Mouse (Mus musculus) stomach, embryonic 14.5 days (tissue): ENCODE data around the gene Tcf25. TPM values are rescaled to one million over a fixed set of nuclear protein-coding genes. Genes with fewer than 3 reads are reported as not detected.
"Not testable (repeated sequence)": the region's sequence is repeated elsewhere in the genome, so short reads cannot be mapped to it uniquely, and the experiment has no call there.

ENCODE experiments used
- ATAC-seq: fragments of 200-750 bp; cut with Nextera tagmentation; 2 replicates; pipeline ENCODE4 v1.8.0; 2017; ENCODE audit warnings: low read depth, moderate TSS enrichment; ENCODE audit not compliant: insufficient number of reproducible peaks, insufficient read depth, low FRiP score
- H3K27ac ChIP-seq: fragments of 300-500 bp; sonication (generic); 2 replicates; pipeline ENCODE4 v1.5.1; 2014; ENCODE audit warnings: mild to moderate bottlenecking, low read length, moderate library complexity, mixed read lengths
- H3K27me3 ChIP-seq: fragments of 300-500 bp; sonication (generic); 2 replicates; pipeline ENCODE4 v1.6.1; 2014; ENCODE audit warnings: low read length, control low read depth, mixed read lengths; ENCODE audit not compliant: control insufficient read depth, insufficient read depth
- H3K36me3 ChIP-seq: fragments of 300-500 bp; sonication (generic); 2 replicates; pipeline ENCODE4 v1.6.1; 2014; ENCODE audit warnings: mild to moderate bottlenecking, control low read depth, low read length, moderate library complexity, mixed read lengths; ENCODE audit not compliant: control insufficient read depth, insufficient read depth
- H3K4me1 ChIP-seq: fragments of 300-500 bp; sonication (generic); 2 replicates; pipeline ENCODE4 v1.6.1; 2014; ENCODE audit warnings: low read length, control low read depth, mixed read lengths; ENCODE audit not compliant: control insufficient read depth, insufficient read depth
- H3K4me2 ChIP-seq: fragments of 300-500 bp; sonication (generic); replicated peaks from 2 replicates; pipeline ENCODE4 v1.6.1; 2014; ENCODE audit warnings: low read depth, low read length, control low read depth
- H3K4me3 ChIP-seq: fragments of 300-500 bp; sonication (generic); 2 replicates; pipeline ENCODE4 v1.5.1; 2014; ENCODE audit warnings: low read depth, low read length, control low read depth
- H3K9ac ChIP-seq: fragments of 300-500 bp; sonication (generic); replicated peaks from 2 replicates; pipeline ENCODE4 v1.6.1; 2014; ENCODE audit warnings: low read depth, mild to moderate bottlenecking, control low read depth, low read length, moderate library complexity, mixed read lengths
- H3K9me3 ChIP-seq: fragments of 300-500 bp; sonication (generic); 2 replicates; pipeline ENCODE4 v1.6.1; 2016; ENCODE audit warnings: low read depth, low read length, control low read depth; ENCODE audit not compliant: control insufficient read depth
- WGBS: fragments of 180-500 bp; shearing (Covaris S2); extraction: QIAGEN DNeasy Blood & Tissue Kit; methylation state at CpG from one replicate; pipeline ENCODE4 v1.1.7; 2014; 5-methylcytosine and 5-hydroxymethylcytosine counted together
- polyA plus RNA-seq: library from polyadenylated mRNA; unstranded; fragments of >200 nt; fragmentation: Nextera tagmentation; extraction: Ambion mirVana; gene quantifications from 2 replicates; pipeline ENCODE4 v1.2.1, GENCODE M21; 2014

Tcf25 gene
- polyA plus RNA-seq, 1 experiment from 2014 or later = 177 TPM

DNA sequence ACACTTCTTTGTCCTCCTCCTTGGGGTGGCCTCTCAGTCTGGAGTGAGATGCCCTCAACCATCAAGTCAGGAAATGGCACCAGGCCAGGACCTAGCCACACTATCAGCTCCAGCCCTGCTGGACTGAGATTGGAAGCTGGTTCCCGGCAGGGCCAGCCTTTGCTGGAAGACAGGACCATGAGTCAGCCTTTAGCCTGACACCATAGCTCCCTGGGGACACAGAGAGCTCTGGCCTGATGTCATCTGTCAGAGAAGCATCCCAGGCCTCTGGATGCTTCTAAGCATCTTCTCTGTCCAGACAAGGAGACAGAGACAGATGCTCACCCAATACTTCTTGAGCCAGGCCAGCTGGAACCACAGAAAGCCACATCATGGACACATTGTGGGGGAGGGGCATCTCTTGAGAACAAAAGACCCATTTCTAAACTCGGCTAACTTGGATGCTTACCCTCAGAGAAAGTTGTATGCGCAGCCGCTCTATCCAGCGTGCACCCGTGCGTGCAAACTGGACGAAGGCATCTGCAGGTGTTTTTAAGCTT, 36.6 kb downstream of the Tcf25 start:
- ATAC-seq = no peak
- H3K4me2 ChIP-seq = no peak overlapping the region

DNA sequence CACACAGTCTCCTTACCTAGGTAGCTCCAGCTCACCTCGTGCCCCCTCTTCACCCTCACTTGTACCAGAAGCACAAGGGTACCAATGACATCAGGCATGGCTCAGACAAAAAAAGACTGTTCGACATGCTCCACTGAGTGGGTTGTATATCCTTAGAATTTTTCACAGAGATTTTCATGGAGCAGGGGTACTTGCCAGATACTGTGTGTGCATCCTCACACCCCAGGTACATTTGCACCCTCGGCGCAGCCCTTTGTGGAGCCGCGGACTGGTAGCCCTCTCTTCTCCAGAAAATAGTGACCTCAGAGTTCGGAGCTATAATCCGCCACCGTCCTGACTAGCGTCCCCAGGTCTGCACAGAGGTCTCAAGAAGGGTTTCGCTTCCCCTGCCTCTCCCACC, 37.2 kb downstream of the Tcf25 start:
- H3K9me3 ChIP-seq = no peaks in the 10 kb centered on the region
- no peak overlapping the region for H3K9ac ChIP-seq
- H3K4me2 ChIP-seq = peak overlapping the region; percentile 37
- no peaks in the 10 kb centered on the region for H3K36me3 ChIP-seq
- no peaks in the 10 kb centered on the region for H3K4me1 ChIP-seq
- 11% methylated on average over 11 of the region's 11 CpGs for WGBS
- no peak overlapping the region for H3K27ac ChIP-seq
- ATAC-seq = no peak
- peak overlapping the region; percentile 24 for H3K4me3 ChIP-seq
- H3K27me3 ChIP-seq = peaks cover 48% of the 10 kb centered on the region

More for the DNA sequence above, 36.6 kb downstream of the Tcf25 start:
- no peaks in the 10 kb centered on the region for H3K9me3 ChIP-seq
- no peaks in the 10 kb centered on the region for H3K4me1 ChIP-seq
- 70% methylated on average over 8 of the region's 8 CpGs for WGBS
- H3K9ac ChIP-seq = no peak overlapping the region
- no peak overlapping the region for H3K27ac ChIP-seq
- H3K4me3 ChIP-seq = no peak overlapping the region
- no peaks in the 10 kb centered on the region for H3K36me3 ChIP-seq
- H3K27me3 ChIP-seq = peaks cover 48% of the 10 kb centered on the region

- ATAC-seq = peak; percentile 55; the same call in 1 of the 2 replicates
- Histone ChIP-seq H3K27me3 (peaks cover 48% of the 10 kb centered on the region), H3K4me3 (peak within 1 kb of the TSS; percentile 24), H3K27ac (no peak within 1 kb of the TSS), H3K4me1 (no peaks in the 10 kb centered on the region), H3K9me3 (no peaks in the 10 kb centered on the region), H3K36me3 (no peaks in the 10 kb centered on the region), H3K9ac (no peak within 1 kb of the TSS), H3K4me2 (peak within 1 kb of the TSS; percentile 37)
- WGBS = under 1% methylated on average over 29 of the region's 29 CpGs
These were observed 37.7 kb downstream of the Tcf25 start, which contains the start of gene Tubb3 for GRCm38 (mm10) chr8:123411246-123411645. Tubb3 (plus strand) TSS chr8:123411424.

DNA sequence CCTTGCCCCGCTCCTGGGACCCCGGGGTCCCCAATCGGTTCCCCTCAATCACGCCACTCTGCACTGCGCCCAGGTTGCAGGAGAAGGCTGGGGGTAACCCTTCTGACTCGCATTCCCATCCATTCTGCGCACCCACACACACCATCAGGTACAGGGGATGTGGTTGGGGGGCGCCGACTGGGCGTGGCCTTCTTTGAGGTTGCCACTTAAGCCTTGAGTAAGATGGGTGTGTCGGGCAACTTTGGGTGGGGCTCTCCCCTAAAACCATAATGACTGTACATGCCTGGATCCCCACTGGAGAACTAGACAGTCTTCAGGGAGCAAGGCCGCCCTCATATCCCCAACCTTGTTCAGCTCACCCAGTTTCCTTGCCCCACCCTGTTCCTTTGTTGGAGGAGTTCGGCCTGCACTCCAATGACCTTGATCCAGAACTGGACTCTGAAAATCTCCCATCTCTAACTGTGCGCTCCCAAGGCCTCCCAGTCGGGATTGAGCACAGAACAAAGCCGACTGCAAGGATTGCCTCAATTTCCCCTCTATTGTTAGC, 38.3 kb downstream of the Tcf25 start:
- Histone ChIP-seq H3K4me3 (peak overlapping the region; percentile 24), H3K27ac (no peak overlapping the region), H3K4me1 (no peaks in the 10 kb centered on the region), H3K27me3 (peaks cover 48% of the 10 kb centered on the region), H3K9me3 (no peaks in the 10 kb centered on the region), H3K9ac (no peak overlapping the region), H3K36me3 (no peaks in the 10 kb centered on the region), H3K4me2 (peak overlapping the region; percentile 37)
- no peak for ATAC-seq
- 9% methylated on average over 16 of the region's 16 CpGs for WGBS

- no peak for ATAC-seq
- H3K4me3 ChIP-seq = peak overlapping the region; percentile 24; the same call in 1 of the 2 replicates
These were observed 39.1 kb downstream of the Tcf25 start for GRCm38 (mm10) chr8:123412560-123413170.

DNA sequence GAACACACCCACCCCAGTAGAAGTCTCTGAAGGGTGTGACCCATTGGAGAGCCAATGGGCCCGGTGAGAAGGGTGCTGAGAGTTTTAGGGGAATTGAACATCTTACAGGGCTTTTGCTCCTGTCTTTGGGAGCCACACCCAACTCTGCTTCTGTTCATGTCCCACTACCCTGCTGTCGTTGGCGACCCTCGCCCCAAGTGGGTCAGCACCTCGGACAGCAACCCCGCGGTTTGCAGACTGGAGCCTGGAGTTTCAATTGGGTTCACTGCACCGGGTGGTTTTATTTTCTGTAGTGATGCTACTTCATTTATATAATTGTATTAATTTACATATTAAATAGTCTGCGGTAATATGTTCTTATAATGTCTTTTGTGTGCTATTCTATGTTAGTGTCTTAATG, 40.7 kb downstream of the Tcf25 start:
- no peak overlapping the region for H3K4me2 ChIP-seq

More at GRCm38 (mm10) chr8:123412560-123413170, 39.1 kb downstream of the Tcf25 start:
- no peak overlapping the region for H3K27ac ChIP-seq
- WGBS = 2% methylated on average over 12 of the region's 12 CpGs
- H3K9ac ChIP-seq = no peak overlapping the region
- H3K4me1 ChIP-seq = no peaks in the 10 kb centered on the region
- H3K9me3 ChIP-seq = no peaks in the 10 kb centered on the region
- peaks cover 48% of the 10 kb centered on the region for H3K27me3 ChIP-seq
- H3K36me3 ChIP-seq = no peaks in the 10 kb centered on the region
- H3K4me2 ChIP-seq = no peak overlapping the region

GRCm38 (mm10) chr8:123414997-123415696, 41.6 kb downstream of the Tcf25 start:
- H3K27ac ChIP-seq, H3K4me2 ChIP-seq, H3K9me3 ChIP-seq, ATAC-seq, H3K36me3 ChIP-seq, H3K4me1 ChIP-seq, H3K4me3 ChIP-seq, H3K9ac ChIP-seq: not testable (repeated sequence)
- peaks cover 40% of the 10 kb centered on the region for H3K27me3 ChIP-seq
- WGBS = 81% methylated on average over 5 of the region's 5 CpGs

More for the DNA sequence above, 40.7 kb downstream of the Tcf25 start:
- Histone ChIP-seq H3K9me3 (no peaks in the 10 kb centered on the region), H3K27ac (no peak overlapping the region), H3K27me3 (peaks cover 45% of the 10 kb centered on the region), H3K36me3 (no peaks in the 10 kb centered on the region), H3K4me3 (no peak overlapping the region), H3K4me1 (no peaks in the 10 kb centered on the region), H3K9ac (no peak overlapping the region)
- 7% methylated on average over 9 of the region's 9 CpGs for WGBS
- no peak for ATAC-seq
